Mouse (Mus musculus): ENCODE measurements around the gene Sall4.

DNA sequence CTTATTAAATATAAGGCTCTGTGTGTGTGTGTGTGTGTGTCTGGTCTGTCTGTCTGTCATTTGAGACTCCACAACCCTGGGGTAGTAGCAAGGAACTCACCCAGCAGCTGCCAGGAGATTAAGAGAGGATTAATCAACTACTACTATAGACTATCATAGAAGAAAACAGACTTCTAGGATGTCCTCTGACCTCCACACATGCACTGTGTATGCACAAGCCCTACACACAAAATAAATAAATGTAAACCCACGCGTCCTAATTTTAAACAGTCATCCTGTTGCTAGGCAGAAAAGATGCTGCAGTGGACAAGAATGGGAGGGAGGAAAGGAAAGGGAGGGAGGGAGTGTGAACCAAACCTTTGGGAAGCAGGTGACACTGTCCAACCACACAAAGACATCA, 49.5 kb downstream of the Sall4 start:
- TF ChIP-seq CTCF (conservative IDR thresholded peaks at IDR 0.05; ENCODE audit: insufficient read depth, insufficient read length, low read depth, low read length) (no peak), POLR2A (IDR thresholded peaks at IDR 0.05; ENCODE audit: low read depth, low read length) (no peak)
